Mouse (Mus musculus) MEL (cell line): ENCODE data around the gene Cd37. TPM values are rescaled to one million over a fixed set of nuclear protein-coding genes. Genes with fewer than 3 reads are reported as not detected.

Experiments used
- DNase-seq: peaks from one replicate; pipeline ENCODE4 v3.0.0; 2011; ENCODE audit warnings: low read depth, low spot score
- H3K27ac ChIP-seq: 2 replicates; pipeline ENCODE4 v1.5.1; 2012; ENCODE audit warnings: low read depth, mild to moderate bottlenecking, control low read depth, low read length, moderate library complexity; ENCODE audit not compliant: control insufficient read depth
- H3K27me3 ChIP-seq, 2 experiments: fragments of 150-350 bp in 1 of 2; sonication (generic) in 1 of 2; 2 replicates each; pipeline ENCODE4 v1.6.1; 2012; ENCODE audit warnings: low read length in 2 of 2, mild to moderate bottlenecking in 2 of 2, improper control_type of control experiment in 1 of 2, moderate library complexity in 1 of 2; ENCODE audit not compliant: insufficient read depth in 2 of 2, control insufficient read depth in 1 of 2
- H3K36me3 ChIP-seq, 2 experiments: 2 replicates each; pipeline ENCODE4 v1.6.1; 2012 to 2014; ENCODE audit warnings: low read length in 2 of 2, improper control_type of control experiment in 1 of 2, inconsistent platforms in 1 of 2, mild to moderate bottlenecking in 1 of 2; ENCODE audit not compliant: insufficient read depth in 2 of 2, control insufficient read depth in 1 of 2
- H3K4me1 ChIP-seq, 2 experiments: fragments of 150-350 bp in 1 of 2; sonication (generic) in 1 of 2; 2 replicates each; pipeline ENCODE4 v1.6.1; 2012; ENCODE audit warnings: low read length in 2 of 2, improper control_type of control experiment in 1 of 2, mild to moderate bottlenecking in 1 of 2; ENCODE audit not compliant: insufficient read depth in 2 of 2, control insufficient read depth in 1 of 2
- H3K4me3 ChIP-seq, 2 experiments: fragments of 150-350 bp in 1 of 2; sonication (generic) in 1 of 2; 2 replicates each; pipeline ENCODE4 v1.5.1; 2012; ENCODE audit warnings: low read depth in 2 of 2, low read length in 2 of 2, mild to moderate bottlenecking in 2 of 2, moderate library complexity in 2 of 2, control low read depth in 1 of 2, improper control_type of control experiment in 1 of 2; ENCODE audit not compliant: control insufficient read depth in 1 of 2, insufficient read depth in 1 of 2
- H3K79me2 ChIP-seq: 2 replicates; pipeline ENCODE4 v1.6.1; 2012; ENCODE audit warnings: mild to moderate bottlenecking, low read length, moderate library complexity; ENCODE audit not compliant: control insufficient read depth, poor library complexity, insufficient read depth
- H3K9ac ChIP-seq: 2 replicates; pipeline ENCODE4 v1.6.1; 2012; ENCODE audit warnings: low read depth, mild to moderate bottlenecking, control low read depth, low read length, moderate library complexity; ENCODE audit not compliant: control insufficient read depth, poor library complexity, severe bottlenecking
- H3K9me3 ChIP-seq: fragments of 150-350 bp; sonication (generic); replicated peaks from 2 replicates; pipeline ENCODE4 v1.6.1; 2012; ENCODE audit warnings: mild to moderate bottlenecking, low read length, improper control_type of control experiment, moderate library complexity; ENCODE audit not compliant: insufficient read depth
- BHLHE40 ChIP-seq: IDR thresholded peaks from 2 replicates; pipeline ENCODE4 v1.6.1; 2012; ENCODE audit warnings: low read depth, mild to moderate bottlenecking, inconsistent platforms, low read length, improper control_type of control experiment, borderline replicate concordance
- CHD2 ChIP-seq: IDR thresholded peaks from 2 replicates; pipeline ENCODE4 v1.6.1; 2011; ENCODE audit warnings: low read length, improper control_type of control experiment
- E2F4 ChIP-seq: IDR thresholded peaks from 2 replicates; pipeline ENCODE4 v1.6.1; 2011; ENCODE audit warnings: low read depth, low read length, improper control_type of control experiment, borderline replicate concordance
- EP300 ChIP-seq, 2 experiments: IDR thresholded peaks; 2 replicates each; pipeline ENCODE4 v1.6.1; 2011; ENCODE audit warnings: improper control_type of control experiment in 2 of 2, low read length in 2 of 2, low read depth in 1 of 2, mild to moderate bottlenecking in 1 of 2
- ETS1 ChIP-seq: IDR thresholded peaks from 2 replicates; pipeline ENCODE4 v1.6.1; 2012; ENCODE audit warnings: low read depth, mild to moderate bottlenecking, inconsistent platforms, low read length, improper control_type of control experiment, moderate library complexity
- GABPA ChIP-seq: IDR thresholded peaks from 2 replicates; pipeline ENCODE4 v1.6.1; 2012; ENCODE audit warnings: low read depth, mild to moderate bottlenecking, inconsistent platforms, low read length, improper control_type of control experiment, moderate library complexity
- JUND ChIP-seq: IDR thresholded peaks from 2 replicates; pipeline ENCODE4 v1.6.1; 2011; ENCODE audit warnings: low read depth, mild to moderate bottlenecking, improper control_type of control experiment, low read length
- MAFK ChIP-seq: IDR thresholded peaks from 2 replicates; pipeline ENCODE4 v1.6.1; 2011; ENCODE audit warnings: low read depth, mild to moderate bottlenecking, low read length, improper control_type of control experiment, borderline replicate concordance
- MAZ ChIP-seq: IDR thresholded peaks from 2 replicates; pipeline ENCODE4 v1.6.1; 2012; ENCODE audit warnings: low read depth, mild to moderate bottlenecking, inconsistent platforms, low read length, improper control_type of control experiment
- MYB ChIP-seq: IDR thresholded peaks from 2 replicates; pipeline ENCODE4 v1.6.1; 2011; ENCODE audit warnings: mild to moderate bottlenecking, low read depth, low read length, improper control_type of control experiment
- NELFE ChIP-seq: IDR thresholded peaks from 2 replicates; pipeline ENCODE4 v1.6.1; 2011; ENCODE audit warnings: low read depth, low read length, improper control_type of control experiment
- NRF1 ChIP-seq: IDR thresholded peaks from 2 replicates; pipeline ENCODE4 v1.6.1; 2014; ENCODE audit warnings: low read depth, mild to moderate bottlenecking, inconsistent platforms, low read length, improper control_type of control experiment, moderate library complexity; ENCODE audit not compliant: poor library complexity, insufficient read depth, severe bottlenecking
- POLR2A ChIP-seq, 2 experiments: IDR thresholded peaks; 2 replicates each; pipeline ENCODE4 v1.6.1; 2011 to 2012; ENCODE audit warnings: low read length in 2 of 2, mild to moderate bottlenecking in 2 of 2, control low read depth in 1 of 2, improper control_type of control experiment in 1 of 2, low read depth in 1 of 2, moderate library complexity in 1 of 2; ENCODE audit not compliant: control insufficient read depth in 1 of 2, insufficient read depth in 1 of 2, poor library complexity in 1 of 2
- RCOR1 ChIP-seq: IDR thresholded peaks from 2 replicates; pipeline ENCODE4 v1.6.1; 2012; ENCODE audit warnings: low read depth, mild to moderate bottlenecking, inconsistent platforms, low read length, improper control_type of control experiment
- SIN3A ChIP-seq: IDR thresholded peaks from 2 replicates; pipeline ENCODE4 v1.6.1; 2012; ENCODE audit warnings: low read length, improper control_type of control experiment, inconsistent platforms
- SMC3 ChIP-seq: IDR thresholded peaks from 2 replicates; pipeline ENCODE4 v1.6.1; 2011; ENCODE audit warnings: low read depth, low read length, improper control_type of control experiment
- UBTF ChIP-seq: IDR thresholded peaks from 2 replicates; pipeline ENCODE4 v1.6.1; 2012; ENCODE audit warnings: low read depth, mild to moderate bottlenecking, inconsistent platforms, low read length, improper control_type of control experiment, moderate library complexity, borderline replicate concordance; ENCODE audit not compliant: insufficient read depth
- USF1 ChIP-seq: IDR thresholded peaks from 2 replicates; pipeline ENCODE4 v1.6.1; 2014; ENCODE audit warnings: low read depth, mild to moderate bottlenecking, inconsistent platforms, low read length, improper control_type of control experiment, moderate library complexity
- USF2 ChIP-seq, 2 experiments: IDR thresholded peaks; 2 replicates each; pipeline ENCODE4 v1.6.1; 2011 to 2012; ENCODE audit warnings: improper control_type of control experiment in 2 of 2, low read length in 2 of 2, borderline replicate concordance in 1 of 2, inconsistent platforms in 1 of 2, low read depth in 1 of 2, mild to moderate bottlenecking in 1 of 2; ENCODE audit not compliant: insufficient read depth in 1 of 2
- ZC3H11A ChIP-seq: IDR thresholded peaks from 2 replicates; pipeline ENCODE4 v1.6.1; 2012; ENCODE audit warnings: low read depth, mild to moderate bottlenecking, inconsistent platforms, low read length, improper control_type of control experiment
- ZKSCAN1 ChIP-seq: IDR thresholded peaks from 2 replicates; pipeline ENCODE4 v1.6.1; 2012; ENCODE audit warnings: low read depth, mild to moderate bottlenecking, inconsistent platforms, low read length, improper control_type of control experiment, moderate library complexity
- ZNF384 ChIP-seq: IDR thresholded peaks from 2 replicates; pipeline ENCODE4 v1.6.1; 2012; ENCODE audit warnings: low read depth, mild to moderate bottlenecking, inconsistent platforms, low read length, improper control_type of control experiment
- polyA plus RNA-seq, 2 experiments: library from polyadenylated mRNA; stranded (reverse) in 1 of 2; unstranded in 1 of 2; fragments of >175 nt in 1 of 2; fragments of >200 nt in 1 of 2; gene quantifications; 2 replicates each; pipeline versions ENCODE4 v1.2.1 to v1.2.4; 2012; ENCODE audit warnings: low replicate concordance in 2 of 2, low read depth in 1 of 2; ENCODE audit not compliant: insufficient read length in 2 of 2, insufficient read depth in 1 of 2, missing spikeins in 1 of 2
- total RNA-seq: library from RNA; depleted of rRNA; stranded (reverse); fragments of 300-350 nt; gene quantifications from 2 replicates; pipeline ENCODE4 v1.2.3, GENCODE M21; 2012

Cd37 gene
- total and polyA plus RNA-seq, 3 experiments, result 22.4 to 111 TPM; not detected in 1

GRCm38 (mm10) chr7:45235656-45236180 lies 3.2 kb downstream of the Cd37 start:
- H3K4me1 ChIP-seq, result peaks cover 6 to 22% of the 10 kb centered on the region in 2 experiments
- no peaks in the 10 kb centered on the region for H3K27me3 ChIP-seq
- no peak overlapping the region for H3K27ac ChIP-seq
- no peak overlapping the region for H3K9ac ChIP-seq
- H3K36me3 ChIP-seq, result peaks cover 0 to 11% of the 10 kb centered on the region in 2 experiments; a peak in 2 of 4 replicates
- H3K79me2 ChIP-seq, result peaks cover 4% of the 10 kb centered on the region
- H3K4me3 ChIP-seq, result no peak overlapping the region
- H3K9me3 ChIP-seq, result no peaks in the 10 kb centered on the region
- TF ChIP-seq NELFE (no peak), USF1 (no peak), USF2 (IDR thresholded peaks at IDR 0.05; ENCODE audit: borderline replicate concordance in 1 of 2, insufficient read depth in 1 of 2, low read depth in 1 of 2, low read length in 2 of 2) (no peak), GABPA (no peak), CHD2 (no peak), MYB (no peak), RCOR1 (no peak)
- no peak for DNase-seq

- no peak overlapping the region for H3K9ac ChIP-seq
These were observed 3.9 kb downstream of the Cd37 start for GRCm38 (mm10) chr7:45234922-45235571.

More at GRCm38 (mm10) chr7:45234922-45235571, 3.9 kb downstream of the Cd37 start:
- H3K27me3 ChIP-seq, result no peaks in the 10 kb centered on the region
- H3K79me2 ChIP-seq, result peaks cover 4% of the 10 kb centered on the region
- peaks cover 6 to 20% of the 10 kb centered on the region in 2 experiments for H3K4me1 ChIP-seq
- TF ChIP-seq BHLHE40, result no peak
- TF ChIP-seq UBTF, result no peak
- TF ChIP-seq E2F4, result no peak
- TF ChIP-seq POLR2A (IDR thresholded peaks at IDR 0.05; ENCODE audit: control insufficient read depth in 1 of 2, insufficient read depth in 1 of 2, low read depth in 1 of 2, low read length in 2 of 2, poor library complexity in 1 of 2), result no peak
- TF ChIP-seq ZNF384, result no peak
- no peak for TF ChIP-seq ZKSCAN1
- TF ChIP-seq JUND, result no peak
- no peak for TF ChIP-seq CHD2
- TF ChIP-seq EP300 (IDR thresholded peaks at IDR 0.05; ENCODE audit: low read depth in 1 of 2, low read length in 2 of 2), result no peak
- TF ChIP-seq NRF1, result no peak
- TF ChIP-seq MAFK, result no peak
- TF ChIP-seq ETS1, result no peak
- TF ChIP-seq SMC3, result no peak
- no peak for TF ChIP-seq ZC3H11A
- no peak for TF ChIP-seq MAZ
- no peak for TF ChIP-seq SIN3A
- no peaks in the 10 kb centered on the region for H3K9me3 ChIP-seq
- peaks cover 0 to 11% of the 10 kb centered on the region in 2 experiments; a peak in 2 of 4 replicates for H3K36me3 ChIP-seq
- no peak overlapping the region for H3K4me3 ChIP-seq
- H3K27ac ChIP-seq, result no peak overlapping the region
- DNase-seq, result no peak
